Mouse (Mus musculus) thymus, adult 2 months (tissue): Measurements from ENCODE around the gene Vps13c.

Source experiments
- CTCF ChIP-seq: fragments of 200-500 bp; IDR thresholded peaks from 2 replicates; pipeline ENCODE4 v1.5.1; 2012; ENCODE audit warnings: mild to moderate bottlenecking, control low read depth, low read length, moderate library complexity, borderline replicate concordance; ENCODE audit not compliant: control insufficient read depth, poor library complexity, insufficient read depth; ENCODE audit errors: extremely low read depth
- POLR2A ChIP-seq: fragments of 200-500 bp; IDR thresholded peaks from 2 replicates; pipeline ENCODE4 v1.6.1; 2012; ENCODE audit warnings: mild to moderate bottlenecking, low read length, control low read depth, moderate library complexity; ENCODE audit not compliant: control insufficient read depth, poor library complexity, insufficient read depth; ENCODE audit errors: extremely low read depth

DNA sequence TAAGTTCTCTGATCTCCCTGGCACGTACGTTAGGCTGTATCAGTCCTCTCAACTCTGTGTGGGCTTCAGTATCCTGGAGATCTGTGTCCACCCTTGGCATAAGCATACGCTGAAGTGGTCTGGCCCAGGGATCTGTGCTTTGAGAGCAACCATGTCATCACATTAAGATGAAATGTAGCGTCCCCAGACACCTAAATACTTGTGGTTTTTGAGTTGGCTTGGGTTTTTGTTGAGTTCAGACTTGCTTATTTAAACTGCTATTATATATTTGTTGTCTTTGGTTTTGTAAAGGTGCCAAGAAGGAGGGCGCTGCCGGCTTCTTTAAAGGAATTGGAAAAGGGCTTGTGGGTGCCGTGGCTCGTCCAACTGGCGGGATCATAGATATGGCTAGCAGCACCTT, 135.3 kb downstream of the Vps13c start:
- TF ChIP-seq CTCF (no peak), POLR2A (no peak)
